Mouse (Mus musculus) limb, embryonic 15.5 days (tissue): Measurements from ENCODE around the gene Atp6v0a4. TPM values are rescaled to one million over a fixed set of nuclear protein-coding genes. Genes with fewer than 3 reads are reported as not detected.
A peak's percentile ranks its signal among the peaks of the same experiment; 100 is the strongest.

Source experiments
- ATAC-seq: fragments of 200-750 bp; cut with Nextera tagmentation; 2 replicates; pipeline ENCODE4 v1.8.0; 2017; ENCODE audit warnings: low read depth, moderate TSS enrichment; ENCODE audit not compliant: insufficient number of reproducible peaks, low FRiP score, low TSS enrichment
- H3K27ac ChIP-seq: fragments of 300-500 bp; sonication (generic); 2 replicates; pipeline ENCODE4 v1.5.1; 2015; ENCODE audit warnings: moderate library complexity, mild to moderate bottlenecking, inconsistent platforms
- H3K27me3 ChIP-seq: fragments of 300-500 bp; sonication (generic); 2 replicates; pipeline ENCODE4 v1.6.1; 2015; ENCODE audit warnings: inconsistent platforms
- H3K36me3 ChIP-seq: fragments of 300-500 bp; sonication (generic); 2 replicates; pipeline ENCODE4 v1.6.1; 2015; ENCODE audit warnings: inconsistent platforms
- H3K4me1 ChIP-seq: fragments of 300-500 bp; sonication (generic); 2 replicates; pipeline ENCODE4 v1.6.1; 2015; ENCODE audit warnings: inconsistent platforms
- H3K4me2 ChIP-seq: fragments of 300-500 bp; sonication (generic); 2 replicates; pipeline ENCODE4 v1.6.1; 2015; ENCODE audit warnings: mild to moderate bottlenecking, inconsistent platforms
- H3K4me3 ChIP-seq: fragments of 300-500 bp; sonication (generic); 2 replicates; pipeline ENCODE4 v1.5.1; 2015; ENCODE audit warnings: mild to moderate bottlenecking, inconsistent platforms
- H3K9ac ChIP-seq: fragments of 300-500 bp; sonication (generic); 2 replicates; pipeline ENCODE4 v1.6.1; 2015; ENCODE audit warnings: inconsistent platforms
- H3K9me3 ChIP-seq: fragments of 300-500 bp; sonication (generic); 2 replicates; pipeline ENCODE4 v1.6.1; 2016; ENCODE audit warnings: inconsistent platforms
- WGBS: fragments of 180-500 bp; shearing (Covaris S2); methylation state at CpG from one replicate; pipeline ENCODE4 v1.1.7; 2015; 5-methylcytosine and 5-hydroxymethylcytosine counted together
- polyA plus RNA-seq: library from polyadenylated mRNA; unstranded; fragments of >200 nt; fragmentation: Nextera tagmentation; extraction: Ambion mirVana; gene quantifications from 2 replicates; pipeline ENCODE4 v1.2.1, GENCODE M21; 2015

The Atp6v0a4 gene
- polyA plus RNA-seq, 1 experiment from 2014 or later = 6.0 TPM

DNA sequence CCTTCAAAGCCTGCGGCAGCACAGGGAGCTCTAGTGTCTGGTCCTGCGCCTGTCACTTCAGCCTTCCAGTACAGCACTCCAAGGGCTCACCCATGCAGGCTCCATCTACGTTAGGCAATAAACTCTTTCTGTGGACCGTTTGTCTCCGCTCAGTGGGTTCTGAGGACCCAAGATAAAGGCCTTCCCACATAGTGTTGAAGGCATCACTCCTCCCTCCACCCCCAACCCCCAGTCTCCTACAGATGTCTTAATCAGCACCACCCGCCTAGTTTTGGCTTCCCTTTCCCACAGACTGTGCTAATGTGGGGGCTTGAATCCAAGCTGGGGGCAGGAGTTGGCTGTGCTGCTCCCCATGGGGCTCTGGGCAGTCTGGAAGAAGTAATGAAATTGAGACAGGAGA, 20.6 kb downstream of the Atp6v0a4 start:
- Histone ChIP-seq H3K27me3 (no peaks in the 10 kb centered on the region), H3K36me3 (no peaks in the 10 kb centered on the region), H3K9ac (no peak overlapping the region), H3K27ac (0 out of 2 replicates have a peak overlapping the region, but pooled peaks have one; percentile 3), H3K9me3 (no peaks in the 10 kb centered on the region), H3K4me3 (no peak overlapping the region), H3K4me1 (peaks cover 6% of the 10 kb centered on the region), H3K4me2 (no peak overlapping the region)
- 45% methylated on average over 6 of the region's 6 CpGs for WGBS
- no peak for ATAC-seq

DNA sequence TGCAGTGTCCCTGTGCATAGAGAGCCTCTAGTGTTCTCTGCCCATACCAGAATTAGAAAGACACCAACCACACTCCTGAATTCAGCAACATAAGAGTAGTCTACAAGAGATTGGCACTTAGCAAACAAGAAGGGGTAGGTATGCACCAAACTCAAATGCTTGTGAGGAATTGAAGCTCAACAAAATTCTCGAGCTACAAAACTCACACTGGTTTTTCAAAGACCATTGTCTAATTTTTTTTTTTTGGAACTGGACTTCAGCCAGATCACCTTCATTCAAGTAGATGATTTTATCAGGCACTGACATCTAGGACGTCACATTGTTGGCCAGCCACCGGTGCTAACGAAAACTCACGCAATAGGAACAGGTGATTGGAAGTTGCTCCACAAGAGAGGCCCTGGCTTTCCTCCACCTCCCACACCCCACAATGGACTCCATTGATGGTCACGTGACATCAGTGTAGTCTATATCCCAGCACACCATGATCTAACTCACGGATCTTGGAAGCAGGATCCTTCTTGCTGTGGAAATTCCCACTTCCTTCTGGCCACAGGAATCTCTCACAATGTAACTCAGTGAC, 22.1 kb downstream of the Atp6v0a4 start:
- H3K9me3 ChIP-seq = no peaks in the 10 kb centered on the region
- WGBS = 86% methylated on average over 7 of the region's 7 CpGs
- no peak overlapping the region for H3K27ac ChIP-seq
- peaks cover 6% of the 10 kb centered on the region for H3K4me1 ChIP-seq
- H3K9ac ChIP-seq = no peak overlapping the region
- no peaks in the 10 kb centered on the region for H3K36me3 ChIP-seq
- no peak overlapping the region for H3K4me2 ChIP-seq
- H3K27me3 ChIP-seq = no peaks in the 10 kb centered on the region
- H3K4me3 ChIP-seq = no peak overlapping the region
- ATAC-seq = no peak

DNA sequence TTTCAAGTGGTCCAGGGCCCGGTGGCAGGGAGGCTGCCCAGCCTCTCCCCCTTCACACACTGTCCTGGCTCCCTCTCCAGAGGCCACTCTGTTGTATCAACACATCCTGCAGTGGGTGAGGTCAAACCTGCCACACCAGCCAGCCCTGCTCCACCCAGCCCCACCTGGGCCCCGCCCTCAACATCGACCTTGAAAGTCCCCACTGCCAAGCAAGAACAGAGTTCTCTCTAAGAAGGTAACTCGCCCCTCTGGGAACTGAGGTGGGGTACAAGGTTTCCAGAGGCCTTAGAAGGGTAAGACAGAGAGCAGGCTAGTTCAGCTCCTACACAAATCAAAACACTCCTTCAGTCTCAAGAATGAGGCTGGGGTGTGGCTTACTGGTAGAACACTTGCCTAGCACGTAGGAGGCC, 27.4 kb downstream of the Atp6v0a4 start:
- 52% methylated on average over 5 of the region's 5 CpGs for WGBS
- H3K4me1 ChIP-seq = no peaks in the 10 kb centered on the region
- H3K27ac ChIP-seq = peak overlapping the region; percentile 17; the same call in 1 of the 2 replicates
- no peak overlapping the region for H3K9ac ChIP-seq
- H3K4me3 ChIP-seq = no peak overlapping the region
- no peak overlapping the region for H3K4me2 ChIP-seq
- no peak; the same call in 1 of the 2 replicates for ATAC-seq
- H3K9me3 ChIP-seq = no peaks in the 10 kb centered on the region
- H3K27me3 ChIP-seq = no peaks in the 10 kb centered on the region
- no peaks in the 10 kb centered on the region for H3K36me3 ChIP-seq

DNA sequence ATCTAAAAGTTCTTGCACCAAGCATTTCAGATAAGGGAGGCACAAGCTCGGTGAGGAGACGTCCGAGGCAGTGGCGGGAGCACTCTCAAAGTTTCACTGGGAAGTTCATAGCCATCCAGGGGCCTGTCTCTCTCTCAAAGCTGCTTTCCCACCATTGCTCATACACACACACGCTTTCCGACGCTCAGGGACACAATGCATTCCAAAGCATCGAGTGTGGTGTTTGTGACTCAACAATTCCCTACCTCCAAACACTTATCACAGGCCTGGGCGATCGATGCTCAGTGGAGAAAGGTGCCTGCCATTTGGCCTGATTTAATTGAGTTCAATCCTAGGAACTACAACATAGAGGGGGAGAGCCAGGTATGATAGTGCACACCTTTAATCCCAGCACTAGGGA, 29.7 kb downstream of the Atp6v0a4 start:
- Histone ChIP-seq H3K4me2 (no peak overlapping the region), H3K4me3 (no peak overlapping the region), H3K36me3 (no peaks in the 10 kb centered on the region), H3K27ac (no peak overlapping the region), H3K9me3 (no peaks in the 10 kb centered on the region), H3K27me3 (no peaks in the 10 kb centered on the region), H3K9ac (no peak overlapping the region), H3K4me1 (no peaks in the 10 kb centered on the region)
- WGBS = 92% methylated on average over 10 of the region's 10 CpGs
- ATAC-seq = no peak

DNA sequence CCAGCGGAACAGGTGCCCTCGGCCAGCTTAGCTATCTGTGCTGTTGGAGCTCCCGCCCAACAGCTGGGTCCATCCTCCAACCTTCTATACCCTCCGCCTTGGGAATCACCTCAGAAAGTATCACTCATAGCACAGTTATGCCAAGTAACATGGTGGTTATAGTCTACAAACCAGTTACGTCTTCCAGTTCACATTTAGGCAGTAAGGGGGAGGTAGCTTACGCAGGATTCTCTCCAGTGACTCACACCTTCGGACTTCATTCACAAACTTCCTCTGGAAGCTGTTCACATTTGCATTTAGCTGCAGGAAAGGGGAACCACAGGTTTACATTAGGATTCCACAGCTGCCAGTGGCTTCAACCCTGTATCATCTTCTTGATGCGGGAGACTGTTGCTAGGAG, 31.8 kb downstream of the Atp6v0a4 start:
- WGBS = 93% methylated on average over 8 of the region's 8 CpGs
- H3K4me1 ChIP-seq = no peaks in the 10 kb centered on the region
- ATAC-seq = no peak
- no peak overlapping the region for H3K4me3 ChIP-seq
- no peak overlapping the region for H3K27ac ChIP-seq
- H3K9me3 ChIP-seq = no peaks in the 10 kb centered on the region
- no peaks in the 10 kb centered on the region for H3K27me3 ChIP-seq
- H3K9ac ChIP-seq = no peak overlapping the region
- H3K4me2 ChIP-seq = no peak overlapping the region
- H3K36me3 ChIP-seq = no peaks in the 10 kb centered on the region

DNA sequence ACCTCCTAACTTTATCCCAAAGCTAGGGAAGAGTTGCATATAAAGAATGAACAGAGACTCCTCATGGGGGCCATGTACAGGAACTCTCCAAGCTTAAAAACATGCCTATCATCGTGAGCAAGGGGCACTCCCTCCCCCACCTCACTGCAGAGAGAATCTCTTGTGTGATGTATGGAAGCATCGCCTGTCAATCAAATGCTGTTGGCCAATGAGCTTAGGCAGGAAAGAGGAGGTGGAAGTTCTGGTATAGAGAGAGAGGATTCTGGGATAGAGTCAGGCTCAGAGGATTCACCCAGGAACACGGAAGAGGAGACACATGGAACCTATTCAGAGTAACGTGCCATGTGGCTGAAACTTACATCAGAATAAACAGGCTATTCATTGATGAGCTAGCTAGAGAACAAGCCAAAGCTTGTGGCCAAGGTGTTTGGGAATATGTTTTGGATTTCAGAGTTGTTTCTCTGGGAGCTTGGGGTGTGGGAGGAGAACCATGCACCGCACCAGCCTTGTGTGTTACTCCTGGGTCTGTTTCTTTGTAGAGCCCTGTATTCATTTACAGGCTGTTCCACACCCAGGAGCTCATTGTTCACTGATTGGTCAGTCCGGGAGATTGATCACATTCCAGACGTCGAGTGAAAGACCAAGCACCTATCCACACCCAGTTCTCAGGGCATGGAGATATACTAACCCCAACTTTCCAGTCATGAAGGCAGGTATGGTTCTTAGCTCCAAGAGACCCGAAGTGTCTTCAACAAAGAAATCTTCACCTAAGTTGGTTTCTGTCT, 37.0 kb downstream of the Atp6v0a4 start:
- 70% methylated on average over 9 of the region's 9 CpGs for WGBS
- Histone ChIP-seq H3K27ac (no peak overlapping the region), H3K4me2 (no peak overlapping the region), H3K36me3 (no peaks in the 10 kb centered on the region), H3K27me3 (no peaks in the 10 kb centered on the region), H3K4me1 (peaks cover 2% of the 10 kb centered on the region; the same call in 1 of the 2 replicates), H3K9ac (no peak overlapping the region), H3K4me3 (no peak overlapping the region), H3K9me3 (no peaks in the 10 kb centered on the region)
- ATAC-seq = no peak

DNA sequence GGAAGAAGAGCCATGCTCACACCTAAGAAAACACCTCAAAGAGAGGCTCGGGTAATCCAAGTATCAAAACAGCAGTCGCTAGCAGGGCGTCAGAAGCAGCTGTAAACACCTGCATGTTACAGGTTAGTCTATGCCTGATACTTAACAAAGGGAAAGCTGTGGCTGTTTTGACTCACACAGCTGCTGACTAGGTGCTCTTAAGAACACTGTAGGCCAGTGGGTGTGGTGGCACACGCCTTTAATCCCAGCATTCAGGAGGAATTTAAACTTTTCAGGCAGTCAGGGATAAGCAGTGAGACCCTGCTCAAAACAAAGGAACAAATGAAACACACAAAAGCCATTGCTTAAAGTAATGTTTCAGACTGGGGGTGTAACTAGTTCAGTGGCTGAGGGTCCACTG, 41.2 kb downstream of the Atp6v0a4 start:
- Histone ChIP-seq H3K27me3 (no peaks in the 10 kb centered on the region), H3K4me1 (peaks cover 14% of the 10 kb centered on the region), H3K27ac (no peak overlapping the region), H3K36me3 (no peaks in the 10 kb centered on the region), H3K9ac (no peak overlapping the region), H3K4me2 (no peak overlapping the region), H3K9me3 (no peaks in the 10 kb centered on the region), H3K4me3 (no peak overlapping the region)
- no peak for ATAC-seq
- 35% methylated on average over 4 of the region's 4 CpGs for WGBS

DNA sequence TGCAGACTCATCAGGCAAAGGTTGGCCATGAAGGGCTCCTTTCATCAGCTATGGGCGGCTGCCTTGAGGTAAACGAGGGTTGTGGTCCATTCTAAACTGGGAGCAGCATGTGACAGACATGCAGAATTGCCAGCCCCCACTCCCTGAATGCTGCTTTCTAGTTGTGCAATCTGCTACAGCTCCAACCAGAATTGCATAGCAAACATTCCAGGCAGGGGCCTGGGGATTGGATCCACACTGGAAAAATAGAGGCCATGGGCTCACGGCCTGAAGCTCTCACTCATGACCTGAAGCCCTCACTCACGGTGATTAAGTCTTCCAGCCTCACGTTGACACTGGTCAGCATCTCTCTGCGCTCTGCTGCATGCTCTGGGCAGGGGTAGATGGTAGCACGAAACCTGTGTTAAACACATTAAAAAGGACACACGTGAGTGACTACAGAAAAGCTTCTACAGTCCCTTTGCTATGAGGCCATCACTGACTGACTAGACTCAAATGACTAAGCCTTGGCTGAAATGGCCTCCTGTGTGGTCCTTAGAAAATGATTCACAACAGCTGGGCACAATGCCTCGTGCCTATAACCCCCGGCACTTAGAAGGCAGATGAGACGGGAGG, 42.6 kb downstream of the Atp6v0a4 start:
- Histone ChIP-seq H3K4me1 (peaks cover 14% of the 10 kb centered on the region), H3K9me3 (no peaks in the 10 kb centered on the region), H3K4me3 (no peak overlapping the region), H3K27me3 (no peaks in the 10 kb centered on the region), H3K4me2 (no peak overlapping the region), H3K27ac (peak overlapping the region; percentile 57), H3K36me3 (no peaks in the 10 kb centered on the region), H3K9ac (no peak overlapping the region)
- 42% methylated on average over 11 of the region's 11 CpGs for WGBS
- peak; percentile 22; the same call in 1 of the 2 replicates for ATAC-seq

DNA sequence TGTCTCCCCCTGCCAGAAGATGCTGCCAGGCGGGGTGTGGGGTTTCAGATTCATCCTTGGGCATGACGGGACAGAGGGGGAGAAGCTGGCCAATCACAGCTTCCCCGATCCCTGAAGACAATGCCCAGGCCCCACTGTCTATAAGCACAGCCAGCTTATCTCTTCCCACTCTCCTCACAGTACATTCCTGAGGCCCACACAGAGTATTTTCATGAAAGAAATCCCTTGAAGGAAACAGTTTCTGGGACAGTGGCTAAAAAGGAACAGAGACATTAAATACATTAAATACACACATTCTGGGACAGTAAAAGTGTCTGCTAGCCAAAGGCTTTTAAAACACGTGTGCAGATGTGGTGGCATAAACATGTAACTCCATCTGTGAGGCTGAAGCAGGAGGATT, 44.0 kb downstream of the Atp6v0a4 start:
- Histone ChIP-seq H3K27ac (no peak overlapping the region), H3K4me1 (peaks cover 14% of the 10 kb centered on the region), H3K9me3 (no peaks in the 10 kb centered on the region), H3K9ac (no peak overlapping the region), H3K4me3 (no peak overlapping the region), H3K4me2 (no peak overlapping the region), H3K27me3 (no peaks in the 10 kb centered on the region), H3K36me3 (no peaks in the 10 kb centered on the region)
- 60% methylated on average over 4 of the region's 4 CpGs for WGBS
- no peak for ATAC-seq

DNA sequence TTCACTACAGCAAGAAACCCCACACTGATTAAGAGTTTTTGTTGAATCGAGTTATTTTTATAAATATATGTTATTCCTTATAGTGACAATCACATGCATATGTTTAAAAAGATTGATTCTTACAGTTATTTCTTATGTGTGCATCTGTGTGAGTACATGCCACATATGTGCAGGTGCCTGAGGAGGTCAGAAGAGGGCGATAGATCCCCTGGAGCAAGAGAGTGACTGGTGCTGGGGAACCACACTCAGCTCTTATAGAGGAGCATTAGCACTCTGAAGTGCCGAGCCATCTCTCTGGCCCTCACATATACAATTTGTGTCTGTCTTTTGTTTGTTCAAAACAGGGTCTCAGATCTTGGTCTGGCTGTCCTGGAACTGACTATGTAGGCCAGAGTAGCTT, 50.8 kb downstream of the Atp6v0a4 start:
- no peaks in the 10 kb centered on the region for H3K27me3 ChIP-seq
- no peak overlapping the region for H3K4me2 ChIP-seq
- no peak overlapping the region for H3K4me3 ChIP-seq
- no peaks in the 10 kb centered on the region for H3K36me3 ChIP-seq
- H3K27ac ChIP-seq = no peak overlapping the region
- ATAC-seq = no peak
- H3K9ac ChIP-seq = no peak overlapping the region
- no peaks in the 10 kb centered on the region for H3K9me3 ChIP-seq
- WGBS = 89% methylated on average over 3 of the region's 3 CpGs
- H3K4me1 ChIP-seq = no peaks in the 10 kb centered on the region

DNA sequence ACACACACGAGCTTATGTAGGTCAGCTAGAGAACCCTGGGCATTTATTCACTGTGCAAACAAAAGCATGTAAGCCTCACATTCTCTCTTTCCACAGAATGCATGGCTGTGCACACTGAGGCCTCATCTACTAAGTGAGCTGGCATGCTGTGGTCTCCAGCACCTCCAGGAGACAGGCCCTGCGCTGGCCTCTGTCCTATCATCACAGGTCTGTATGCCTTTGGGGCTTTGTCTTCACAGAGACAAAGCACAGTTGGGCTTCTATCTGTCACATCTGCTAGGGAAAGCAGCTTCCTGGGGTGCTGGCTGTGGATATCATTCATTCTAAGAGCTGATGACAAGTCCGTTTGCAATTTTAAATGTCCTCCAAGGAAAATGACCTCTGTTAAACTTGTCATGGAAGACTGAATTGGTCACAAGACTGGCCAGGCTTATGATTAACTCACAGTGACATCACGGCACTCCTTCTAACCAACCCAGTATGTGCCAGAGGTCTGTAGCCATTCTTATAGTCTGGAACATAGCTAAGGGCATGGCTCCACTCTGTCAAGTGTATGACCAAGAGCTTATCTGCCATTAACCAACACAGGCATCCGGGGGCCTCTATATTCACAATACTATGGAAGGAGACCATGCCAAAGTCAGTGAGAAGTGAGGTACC, 52.1 kb downstream of the Atp6v0a4 start:
- 81% methylated on average over 5 of the region's 5 CpGs for WGBS
- Histone ChIP-seq H3K4me2 (no peak overlapping the region), H3K27ac (no peak overlapping the region), H3K9ac (no peak overlapping the region), H3K4me1 (no peaks in the 10 kb centered on the region), H3K4me3 (no peak overlapping the region), H3K27me3 (no peaks in the 10 kb centered on the region), H3K36me3 (no peaks in the 10 kb centered on the region), H3K9me3 (no peaks in the 10 kb centered on the region)
- no peak for ATAC-seq

DNA sequence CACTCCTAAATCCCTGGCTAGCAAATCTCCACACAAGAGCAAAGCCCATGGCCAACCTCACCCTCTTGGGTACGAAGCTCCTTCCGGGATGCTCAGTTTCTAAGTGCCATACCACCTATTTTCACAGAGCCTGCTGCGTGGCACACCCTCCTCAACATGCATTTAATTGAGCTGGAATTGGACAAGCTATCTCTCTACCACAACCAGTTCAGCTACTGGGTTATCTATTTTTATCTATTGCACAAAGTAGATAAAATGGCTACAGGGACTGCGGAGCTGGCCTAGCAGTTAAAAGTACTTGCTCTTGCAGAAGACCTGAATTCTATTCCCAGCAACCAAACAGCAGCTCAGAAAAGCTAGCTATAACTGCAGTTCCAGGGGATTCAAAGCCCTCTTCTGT, 53.1 kb downstream of the Atp6v0a4 start:
- ATAC-seq = no peak
- Histone ChIP-seq H3K4me3 (no peak overlapping the region), H3K27me3 (no peaks in the 10 kb centered on the region), H3K9ac (no peak overlapping the region), H3K4me2 (no peak overlapping the region), H3K9me3 (no peaks in the 10 kb centered on the region), H3K4me1 (peaks cover under 1% of the 10 kb centered on the region; the same call in 1 of the 2 replicates), H3K27ac (no peak overlapping the region), H3K36me3 (no peaks in the 10 kb centered on the region)
- 86% methylated on average over 4 of the region's 4 CpGs for WGBS
